Comparison of ENCODE assay signal across 29 mouse cellular contexts in the genomic region with DNA sequence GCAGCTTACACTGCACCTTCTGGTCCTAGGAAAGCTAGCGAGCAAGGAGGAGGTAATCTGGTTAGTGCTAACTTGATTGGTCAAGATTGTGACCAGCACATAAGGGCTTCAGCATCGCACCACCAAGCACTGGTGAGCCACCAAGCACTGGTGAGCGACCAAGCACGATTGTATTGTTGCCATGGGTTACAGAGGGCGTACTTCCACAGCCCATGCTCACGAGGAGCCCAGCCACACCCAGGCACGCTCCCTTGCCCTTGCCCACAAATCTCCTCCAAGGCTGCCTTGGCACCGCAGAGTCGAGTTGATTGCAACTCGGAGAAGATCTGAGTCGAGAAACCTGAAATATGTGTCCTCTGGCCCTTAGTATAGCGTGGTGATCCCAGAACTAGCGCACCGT. TPM values are rescaled to one million over a fixed set of nuclear protein-coding genes. Genes with fewer than 3 reads are reported as not detected.
DNase-seq lines count a peak whose midpoint lies in the region; ATAC-seq and TF ChIP-seq lines count a peak whose summit lies in the region.
"Had no signal": no experiment of that assay in that cellular context is flagged by ENCODE, and none has a peak within 500 bp of the region (broad histone marks: within the 10 kb centered on the region; RNA-seq: fewer than 3 reads in every experiment).

No protein-coding gene starts in this region.

- H3K9me3 ChIP-seq in kidney, postnatal 0 days (replicated peaks; ENCODE audit: low read length), result no peaks in the 10 kb centered on the region
- H3K9me3 ChIP-seq in G1E (replicated peaks), result peaks cover 87% of the 10 kb centered on the region
- H3K9me3 ChIP-seq in embryonic facial prominence, embryonic 10.5 days, result no peaks in the 10 kb centered on the region
- H3K9me3 ChIP-seq: forebrain, embryonic 13.5 days; heart, embryonic 13.5 days; limb, embryonic 12.5 days; liver, embryonic 15.5 days; neural tube, embryonic 12.5 days had no signal

- H3K36me3 ChIP-seq in kidney, postnatal 0 days (ENCODE audit: insufficient read depth, low read length), result no peaks in the 10 kb centered on the region
- H3K36me3 ChIP-seq in kidney, adult 2 months (ENCODE audit: control insufficient read depth, insufficient read depth, low read length), result no peaks in the 10 kb centered on the region
- no peaks in the 10 kb centered on the region for H3K36me3 ChIP-seq in G1E (replicated peaks)
- no peaks in the 10 kb centered on the region for H3K36me3 ChIP-seq in embryonic facial prominence, embryonic 10.5 days (replicated peaks)
- H3K36me3 ChIP-seq: heart, embryonic 13.5 days; limb, embryonic 12.5 days; liver, embryonic 15.5 days; neural tube, embryonic 12.5 days had no signal

- H3K4me3 ChIP-seq in kidney, postnatal 0 days (replicated peaks; ENCODE audit: low read depth, low read length), result no peak overlapping the region
- H3K4me3 ChIP-seq in kidney, adult 2 months (ENCODE audit: insufficient read depth, low read depth, low read length), result no peak overlapping the region
- H3K4me3 ChIP-seq in G1E (ENCODE audit: low read depth, low read length), result 0 out of 2 replicates have a peak overlapping the region, but pooled peaks have one; percentile 2
- H3K4me3 ChIP-seq in embryonic facial prominence, embryonic 10.5 days, result no peak overlapping the region
- H3K4me3 ChIP-seq: forebrain, embryonic 13.5 days; heart, embryonic 13.5 days; layer of hippocampus, adult 2 months; left cerebral cortex, adult 2 months; limb, embryonic 12.5 days; liver, embryonic 15.5 days; myocyte; neural tube, embryonic 12.5 days had no signal

- no peak overlapping the region for H3K9ac ChIP-seq in kidney, postnatal 0 days (ENCODE audit: low read depth, low read length)
- H3K9ac ChIP-seq: forebrain, embryonic 13.5 days; heart, embryonic 13.5 days; limb, embryonic 12.5 days; liver, embryonic 15.5 days; lung, embryonic 14.5 days; neural tube, embryonic 12.5 days had no signal

- DNase-seq in cerebellum, postnatal 10 days, result peak; percentile 29 to 35
- no peak for DNase-seq in cerebellum, postnatal 25 days
- DNase-seq in kidney, postnatal 0 days (ENCODE audit: low spot score), result peak; percentile 45
- DNase-seq in kidney, adult 2 months, result no peak
- DNase-seq in G1E (ENCODE audit: low spot score), result no peak
- DNase-seq in retina, postnatal 1 day, result peak; percentile 82
- DNase-seq in ovary, postnatal 36 days (ENCODE audit: low spot score), result no peak
- DNase-seq in embryonic facial prominence, embryonic 10.5 days (ENCODE audit: low spot score), result no peak
- DNase-seq: adrenal gland, adult 2 months; adrenal gland, postnatal 36 days; cerebellum, postnatal 14 days; gastrocnemius, postnatal 10 days; heart, postnatal 10 days; lung, embryonic 14.5 days; lung, postnatal 14 days; right cerebral cortex, postnatal 25 days had no signal

- H3K27me3 ChIP-seq in kidney, postnatal 0 days (ENCODE audit: insufficient read depth, low read length), result no peaks in the 10 kb centered on the region
- no peaks in the 10 kb centered on the region for H3K27me3 ChIP-seq in kidney, adult 2 months (replicated peaks; ENCODE audit: control insufficient read depth, insufficient read depth, low read length)
- H3K27me3 ChIP-seq in G1E (ENCODE audit: insufficient read depth, low read length), result no peaks in the 10 kb centered on the region
- no peaks in the 10 kb centered on the region for H3K27me3 ChIP-seq in embryonic facial prominence, embryonic 10.5 days (replicated peaks; ENCODE audit: low read depth, poor library complexity, severe bottlenecking)
- H3K27me3 ChIP-seq: forebrain, embryonic 13.5 days; heart, embryonic 13.5 days; limb, embryonic 12.5 days; liver, embryonic 15.5 days; neural tube, embryonic 12.5 days had no signal

- 57% methylated on average over 14 of the region's 14 CpGs for WGBS in kidney, postnatal 0 days
- 50% methylated on average over 14 of the region's 14 CpGs for WGBS in kidney, adult 2 months
- WGBS in embryonic facial prominence, embryonic 10.5 days, result 89% methylated on average over 14 of the region's 14 CpGs

- H3K27ac ChIP-seq in kidney, postnatal 0 days, result no peak overlapping the region
- no peak overlapping the region for H3K27ac ChIP-seq in kidney, adult 2 months (ENCODE audit: insufficient read depth, low read depth, low read length)
- no peak overlapping the region for H3K27ac ChIP-seq in embryonic facial prominence, embryonic 10.5 days (replicated peaks)
- H3K27ac ChIP-seq: forebrain, embryonic 13.5 days; heart, embryonic 13.5 days; layer of hippocampus, adult 2 months; left cerebral cortex, adult 2 months; limb, embryonic 12.5 days; liver, embryonic 15.5 days; neural tube, embryonic 12.5 days had no signal

- peak; percentile 71 for ATAC-seq in kidney, postnatal 0 days (replicated peaks; ENCODE audit: low FRiP score, low read depth)
- ATAC-seq in G1E (ENCODE audit: extremely low read depth, insufficient number of reproducible peaks, low FRiP score, poor library complexity, severe bottlenecking), result no peak
- ATAC-seq: activated CD4-positive, CD25-positive, alpha-beta regulatory T cell, adult 4 months; forebrain, embryonic 13.5 days; intestine, embryonic 16.5 days; midbrain, embryonic 16.5 days had no signal

- H3K4me1 ChIP-seq in kidney, postnatal 0 days (replicated peaks; ENCODE audit: insufficient read depth, low read length), result no peaks in the 10 kb centered on the region; the same call in 1 of the 2 replicates
- H3K4me1 ChIP-seq in kidney, adult 2 months (ENCODE audit: control insufficient read depth, insufficient read depth, low read length), result no peaks in the 10 kb centered on the region
- no peaks in the 10 kb centered on the region for H3K4me1 ChIP-seq in G1E (ENCODE audit: insufficient read depth, low read depth, low read length)
- H3K4me1 ChIP-seq in embryonic facial prominence, embryonic 10.5 days, result no peaks in the 10 kb centered on the region
- H3K4me1 ChIP-seq: heart, embryonic 13.5 days; limb, embryonic 12.5 days; liver, embryonic 15.5 days; neural tube, embryonic 12.5 days had no signal

- H3K4me2 ChIP-seq in kidney, postnatal 0 days (ENCODE audit: low read length), result no peak overlapping the region; the same call in 1 of the 2 replicates
- H3K4me2 ChIP-seq: forebrain, embryonic 13.5 days; heart, embryonic 13.5 days; limb, embryonic 12.5 days; liver, embryonic 15.5 days; lung, embryonic 14.5 days; midbrain, embryonic 11.5 days; neural tube, embryonic 12.5 days had no signal

- TF ChIP-seq CTCF in kidney, postnatal 0 days (IDR thresholded peaks at IDR 0.05; ENCODE audit: low read depth), result no peak
- no peak for TF ChIP-seq CTCF in kidney, adult 2 months (conservative IDR thresholded peaks at IDR 0.05; ENCODE audit: insufficient read depth, insufficient read length, low read depth, low read length)
- TF ChIP-seq CTCF in G1E (IDR thresholded peaks at IDR 0.05; ENCODE audit: low read depth, low read length), result no peak

- TF ChIP-seq POLR2A in kidney, adult 2 months (IDR thresholded peaks at IDR 0.05; ENCODE audit: low read depth, low read length), result no peak

RNA-seq across cellular contexts. Expression of a gene that starts 22.0 kb away (rescaled TPM):
- polyA plus RNA-seq in kidney, postnatal 0 days (2015; fragmentation: Nextera tagmentation; extraction: Ambion mirVana), result 3.0 and 3.2 TPM in 2 replicates
- 0.54 and 0.56 TPM in 2 replicates for polyA plus RNA-seq in kidney, adult 2 months (2012; rRNA removed)
- total RNA-seq in G1E (2014; fragmentation: Nextera tagmentation), result not detected in 2 replicates
- not detected in 2 replicates for total RNA-seq in G1E (2017)
- not detected in 2 replicates for polyA plus RNA-seq in G1E (2012)
- 2.3 and 3.1 TPM in 2 replicates for polyA plus RNA-seq in embryonic facial prominence, embryonic 10.5 days (2016; fragmentation: Nextera tagmentation; extraction: Ambion mirVana)
- total RNA-seq: liver, adult 2 months had no signal
- polyA plus RNA-seq: activated CD4-positive, CD25-positive, alpha-beta regulatory T cell, adult 4 months; liver, adult 2 months had no signal

Comparison
In these comparisons a context has a peak if more than half of its experiments do, and no peak if none do; other contexts are left out.
1. DNase-seq: peak in cerebellum, postnatal 10 days (2 of 2), kidney, postnatal 0 days (single experiment) and retina, postnatal 1 day (single experiment); none in cerebellum, postnatal 25 days (0 of 2), kidney, adult 2 months (single experiment), G1E (single experiment), ovary, postnatal 36 days (single experiment) and embryonic facial prominence, embryonic 10.5 days (single experiment).